Comparison of ENCODE assay signal across 23 mouse cellular contexts in genomic region chr1:37698852-37699439, GRCm38 (mm10). TPM values are rescaled to one million over a fixed set of nuclear protein-coding genes. Genes with fewer than 3 reads are reported as not detected.
DNase-seq lines count a peak whose midpoint lies in the region; ATAC-seq lines count a peak whose summit lies in the region.
"Had no signal": no experiment of that assay in that cellular context is flagged by ENCODE, and none has a peak within 500 bp of the region (broad histone marks: within the 10 kb centered on the region; RNA-seq: fewer than 3 reads in every experiment).

No protein-coding gene starts in this region.

- ATAC-seq in heart, embryonic 13.5 days (ENCODE audit: extremely low read depth, insufficient number of reproducible peaks, low FRiP score, low TSS enrichment), result no peak
- ATAC-seq: CD4-positive, CD25-positive, alpha-beta regulatory T cell, adult 4 months; intestine, embryonic 15.5 days had no signal

- H3K4me2 ChIP-seq in heart, embryonic 13.5 days, result no peak overlapping the region
- H3K4me2 ChIP-seq: embryonic facial prominence, embryonic 15.5 days; hindbrain, embryonic 12.5 days; intestine, embryonic 15.5 days; kidney, embryonic 15.5 days; limb, embryonic 13.5 days; midbrain, embryonic 13.5 days; neural tube, embryonic 15.5 days; stomach, embryonic 15.5 days had no signal

- no peak overlapping the region for H3K4me3 ChIP-seq in heart, embryonic 13.5 days
- H3K4me3 ChIP-seq: embryonic facial prominence, embryonic 15.5 days; forebrain, embryonic 10.5 days; hindbrain, embryonic 12.5 days; intestine, embryonic 15.5 days; kidney, embryonic 15.5 days; limb, embryonic 13.5 days; midbrain, embryonic 13.5 days; neural tube, embryonic 15.5 days; stomach, embryonic 15.5 days had no signal

- H3K27me3 ChIP-seq in heart, embryonic 13.5 days (replicated peaks), result no peaks in the 10 kb centered on the region
- H3K27me3 ChIP-seq: embryonic facial prominence, embryonic 15.5 days; intestine, embryonic 15.5 days; kidney, embryonic 15.5 days; midbrain, embryonic 13.5 days; neural tube, embryonic 15.5 days; stomach, embryonic 15.5 days had no signal

- intact Hi-C loops in heart, postnatal 25 days (cut with DNase I), result no loop called here

- H3K9ac ChIP-seq in heart, embryonic 13.5 days, result no peak overlapping the region
- H3K9ac ChIP-seq: embryonic facial prominence, embryonic 15.5 days; hindbrain, embryonic 12.5 days; intestine, embryonic 15.5 days; kidney, embryonic 15.5 days; limb, embryonic 13.5 days; liver, embryonic 14.5 days; midbrain, embryonic 13.5 days; neural tube, embryonic 15.5 days; stomach, embryonic 15.5 days had no signal

- peak overlapping the region; percentile 71 for H3K27ac ChIP-seq in heart, embryonic 13.5 days (replicated peaks)
- H3K27ac ChIP-seq: embryonic facial prominence, embryonic 15.5 days; forebrain, embryonic 10.5 days; intestine, embryonic 15.5 days; kidney, embryonic 15.5 days; limb, embryonic 13.5 days; liver, embryonic 14.5 days; midbrain, embryonic 13.5 days; neural tube, embryonic 15.5 days; stomach, embryonic 15.5 days had no signal

- H3K9me3 ChIP-seq in heart, embryonic 13.5 days, result no peaks in the 10 kb centered on the region
- H3K9me3 ChIP-seq: embryonic facial prominence, embryonic 15.5 days; forebrain, embryonic 10.5 days; G1E; hindbrain, embryonic 12.5 days; intestine, embryonic 15.5 days; kidney, embryonic 15.5 days; limb, embryonic 13.5 days; midbrain, embryonic 13.5 days; neural tube, embryonic 15.5 days; stomach, embryonic 15.5 days had no signal

- DNase-seq in adrenal gland, adult 2 months, result peak; percentile 20
- DNase-seq in adrenal gland, postnatal 10 days, result no peak
- no peak for DNase-seq in heart, postnatal 25 days (ENCODE audit: low spot score)
- peak; percentile 57 for DNase-seq in layer of hippocampus, adult 9-11 months
- DNase-seq in layer of hippocampus, adult 18-20 months (ENCODE audit: low spot score in 2 of 2), result no peak
- DNase-seq in right cerebral cortex, postnatal 14 days, result peak; percentile 10
- DNase-seq in right cerebral cortex, postnatal 36 days (ENCODE audit: low spot score in 2 of 2), result no peak
- DNase-seq: cerebellum, adult 2 months; gastrocnemius, postnatal 14 days; thymus, adult 2 months had no signal

- 36% methylated on average over 5 of the region's 5 CpGs for WGBS in heart, embryonic 13.5 days

- no peaks in the 10 kb centered on the region for H3K36me3 ChIP-seq in heart, embryonic 13.5 days
- H3K36me3 ChIP-seq: embryonic facial prominence, embryonic 15.5 days; forebrain, embryonic 10.5 days; G1E; hindbrain, embryonic 12.5 days; intestine, embryonic 15.5 days; kidney, embryonic 15.5 days; limb, embryonic 13.5 days; midbrain, embryonic 13.5 days; neural tube, embryonic 15.5 days; stomach, embryonic 15.5 days had no signal

- H3K4me1 ChIP-seq in heart, embryonic 13.5 days, result peaks cover 55% of the 10 kb centered on the region
- H3K4me1 ChIP-seq: stomach, embryonic 15.5 days had no signal

RNA-seq across cellular contexts. Expression of gene 2010300C02Rik, which starts 20.9 kb away (rescaled TPM):
- total RNA-seq in adrenal gland, adult 2 months (2021), result 1 to 10 TPM; 1.7 to 2.3 TPM
- polyA plus RNA-seq in adrenal gland, adult 2 months (2012; rRNA removed), result 1.6 and 2.5 TPM in 2 replicates
- total RNA-seq in adrenal gland, postnatal 10 days (2021), result 1 to 10 TPM; 2.9 TPM
- polyA plus RNA-seq in heart, embryonic 13.5 days (2015; fragmentation: Nextera tagmentation; extraction: Ambion mirVana), result 3.9 and 4.6 TPM in 2 replicates
- under 1 TPM; 0.53 to 0.73 TPM for total RNA-seq in heart, postnatal 25 days (2021)
- 100 to 1,000 TPM; 382 to 423 TPM for total RNA-seq in layer of hippocampus, adult 18-20 months (2021)
- polyA plus RNA-seq: G1E had no signal

Comparison
In these comparisons a context has a peak if more than half of its experiments do, and no peak if none do; other contexts are left out.
1. DNase-seq: peak in adrenal gland, adult 2 months (single experiment), layer of hippocampus, adult 9-11 months (single experiment) and right cerebral cortex, postnatal 14 days (single experiment); none in adrenal gland, postnatal 10 days (single experiment), heart, postnatal 25 days (single experiment), layer of hippocampus, adult 18-20 months (0 of 2) and right cerebral cortex, postnatal 36 days (0 of 2).
2. RNA of gene 2010300C02Rik, which starts 20.9 kb away (total RNA-seq): 382 to 423 TPM in layer of hippocampus, adult 18-20 months; 2.9 TPM in adrenal gland, postnatal 10 days, 1.7 to 2.3 TPM in adrenal gland, adult 2 months and 0.53 to 0.73 TPM in heart, postnatal 25 days; every median in the first group is over 10 times any median in the second.